Mouse (Mus musculus) 3134 (cell line): ENCODE measurements around the gene Wdsub1.

Source experiments
- DNase-seq: peaks from one replicate; pipeline ENCODE4 v3.0.0-alpha.2; 2011; ENCODE audit warnings: low spot score; ENCODE audit not compliant: insufficient read length; ENCODE audit errors: extremely low read depth

Wdsub1 gene

GRCm38 (mm10) chr2:59842556-59843008 lies 39.8 kb downstream of the Wdsub1 start:
- DNase-seq = no peak

DNA sequence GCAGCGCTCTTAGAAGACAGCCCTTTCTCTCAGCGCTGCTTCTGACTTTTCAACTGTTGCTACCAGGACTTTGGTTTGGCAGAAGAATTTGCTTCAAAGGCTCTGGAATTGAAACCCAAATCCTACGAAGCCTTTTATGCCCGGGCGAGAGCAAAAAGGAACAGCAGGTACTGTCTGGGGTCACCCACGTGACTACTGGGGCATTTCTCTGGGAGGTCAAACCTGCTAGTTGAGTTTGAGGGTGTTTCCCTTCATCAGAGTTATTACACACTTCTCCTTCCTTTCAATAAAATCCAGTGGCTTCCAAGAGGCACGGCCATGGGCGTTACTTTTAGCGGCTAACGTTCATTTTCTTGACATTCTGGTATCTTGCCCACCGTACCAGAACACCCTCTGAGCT lies 40.4 kb downstream of the Wdsub1 start:
- DNase-seq = no peak

- no peak for DNase-seq
These were observed 41.0 kb downstream of the Wdsub1 start for GRCm38 (mm10) chr2:59841189-59841939.

GRCm38 (mm10) chr2:59840191-59840590 lies 42.2 kb downstream of the Wdsub1 start:
- DNase-seq = no peak

DNA sequence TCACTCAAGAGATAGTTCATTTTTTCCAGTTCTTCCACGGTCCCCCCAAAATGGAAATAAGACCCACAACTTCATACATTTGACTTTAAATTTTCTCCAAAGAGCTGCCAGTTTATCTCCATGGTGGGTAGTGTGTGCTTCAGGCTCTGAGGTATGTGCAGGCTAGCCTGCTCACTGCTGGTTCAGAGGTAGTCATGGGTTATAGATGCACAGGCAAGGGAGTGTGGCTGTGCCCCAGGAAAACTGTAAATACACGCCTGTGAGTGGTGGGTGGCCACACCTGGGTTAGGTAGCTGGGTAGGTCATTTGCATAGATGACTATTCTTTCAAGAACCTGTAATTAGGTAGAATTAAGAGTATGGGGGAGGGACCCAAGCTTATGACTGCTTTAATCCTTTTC lies 42.6 kb downstream of the Wdsub1 start:
- DNase-seq = no peak

GRCm38 (mm10) chr2:59838825-59839224 lies 43.6 kb downstream of the Wdsub1 start:
- no peak for DNase-seq

- no peak for DNase-seq
These were observed 50.6 kb downstream of the Wdsub1 start for GRCm38 (mm10) chr2:59831831-59832230.

DNA sequence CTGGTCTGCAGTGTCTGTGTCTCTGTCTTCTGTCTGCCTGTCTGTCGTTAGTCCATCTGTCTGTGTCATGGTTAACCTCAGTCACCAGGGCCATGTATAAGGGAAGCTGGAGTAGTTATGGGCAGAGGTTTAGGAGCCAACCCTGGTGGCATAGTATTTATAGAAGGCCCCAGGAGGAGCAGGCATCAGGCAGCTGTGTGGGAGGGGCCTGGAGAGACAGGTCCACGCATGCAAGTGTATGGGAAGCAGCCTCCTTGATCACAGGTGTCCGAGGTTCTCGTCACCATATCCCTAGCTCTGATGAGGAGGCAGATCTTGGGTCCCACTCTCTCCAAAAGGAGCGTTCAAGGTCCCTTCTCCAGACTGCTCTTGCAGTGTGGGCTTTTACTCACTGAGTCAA lies 51.5 kb downstream of the Wdsub1 start:
- DNase-seq = no peak

DNA sequence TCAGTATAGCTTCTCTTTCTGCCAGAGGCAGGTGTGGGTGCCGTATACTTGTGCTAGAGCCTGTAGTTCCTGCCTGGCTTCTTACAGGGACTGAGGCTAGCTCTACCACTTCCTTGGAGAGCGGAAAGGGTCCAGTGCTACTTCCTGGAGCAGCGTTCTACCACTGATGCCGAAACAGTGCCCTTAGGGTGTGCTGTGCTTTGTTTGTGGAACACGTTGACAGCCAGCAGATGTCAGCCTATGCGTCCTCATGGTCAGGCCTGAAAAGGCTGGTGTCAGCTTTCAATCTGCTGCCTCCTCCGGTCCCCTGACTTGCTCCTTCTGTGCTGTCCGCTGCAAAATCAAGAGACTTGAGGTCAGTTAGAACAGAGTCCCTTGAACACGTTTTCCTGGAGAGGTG lies 52.2 kb downstream of the Wdsub1 start:
- no peak for DNase-seq

- no peak for DNase-seq
These were observed 52.7 kb downstream of the Wdsub1 start for GRCm38 (mm10) chr2:59829718-59830117.

GRCm38 (mm10) chr2:59828777-59829508 lies 53.4 kb downstream of the Wdsub1 start:
- DNase-seq = no peak

GRCm38 (mm10) chr2:59828103-59828655 lies 54.2 kb downstream of the Wdsub1 start:
- no peak for DNase-seq

DNA sequence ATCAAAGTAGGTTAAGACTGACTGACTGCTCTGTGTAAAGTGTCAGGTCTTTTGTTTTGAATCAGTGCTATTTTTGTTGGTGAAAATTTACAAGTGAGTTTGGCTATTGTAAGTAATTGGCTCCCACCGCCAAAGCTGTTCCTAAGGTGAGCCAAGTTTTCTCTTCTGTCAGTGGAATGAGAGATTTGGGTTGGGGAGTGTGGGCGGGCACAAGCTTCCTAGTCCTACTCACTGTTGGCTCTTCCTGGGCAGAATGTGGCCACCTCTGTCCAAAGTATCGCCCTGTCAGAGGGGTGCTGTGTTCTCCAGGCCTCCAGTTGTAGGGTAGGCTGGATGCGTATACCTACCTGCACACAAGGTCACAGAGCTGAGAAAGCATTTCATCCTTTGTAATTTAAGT lies 57.0 kb downstream of the Wdsub1 start:
- no peak for DNase-seq

- DNase-seq = peak; percentile 72
These were observed 58.1 kb downstream of the Wdsub1 start for GRCm38 (mm10) chr2:59824289-59824688.

GRCm38 (mm10) chr2:59821044-59821443 lies 61.3 kb downstream of the Wdsub1 start:
- no peak for DNase-seq

DNA sequence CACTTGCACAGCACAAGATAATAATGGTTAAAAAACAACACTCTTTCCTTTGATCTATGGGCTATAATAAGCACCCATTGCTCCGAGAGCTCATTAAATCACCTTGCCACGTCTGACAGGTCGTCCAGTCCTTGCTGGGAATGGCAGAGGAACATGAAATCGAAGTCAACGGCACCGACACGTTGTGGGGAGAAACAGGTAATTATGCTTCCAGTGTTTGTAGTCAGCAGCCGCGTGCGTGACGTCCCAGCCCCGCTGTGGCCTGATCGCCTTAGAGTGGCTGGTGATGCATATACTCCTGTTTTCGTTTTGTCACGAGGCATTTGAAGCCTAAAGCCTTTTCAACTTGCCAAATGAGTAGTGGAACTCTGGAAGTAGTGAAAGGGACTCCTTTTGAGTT lies 62.3 kb downstream of the Wdsub1 start:
- DNase-seq = no peak

- DNase-seq = no peak
These were observed 63.0 kb downstream of the Wdsub1 start for GRCm38 (mm10) chr2:59819415-59819814.

DNA sequence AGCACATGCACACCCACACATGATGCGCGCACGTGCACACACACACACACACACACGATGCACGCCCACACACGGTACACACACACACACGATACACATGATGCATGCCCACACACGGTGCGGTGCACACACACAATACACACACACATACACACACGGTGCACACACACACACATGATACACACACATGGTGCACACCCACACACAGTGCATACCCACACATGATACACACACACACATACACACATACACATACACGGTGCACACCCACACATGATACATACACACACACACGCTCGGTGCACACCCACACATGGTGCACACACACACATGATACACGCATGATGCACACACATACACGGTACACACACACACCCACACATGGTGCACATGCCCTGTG lies 63.7 kb downstream of the Wdsub1 start:
- no peak for DNase-seq

DNA sequence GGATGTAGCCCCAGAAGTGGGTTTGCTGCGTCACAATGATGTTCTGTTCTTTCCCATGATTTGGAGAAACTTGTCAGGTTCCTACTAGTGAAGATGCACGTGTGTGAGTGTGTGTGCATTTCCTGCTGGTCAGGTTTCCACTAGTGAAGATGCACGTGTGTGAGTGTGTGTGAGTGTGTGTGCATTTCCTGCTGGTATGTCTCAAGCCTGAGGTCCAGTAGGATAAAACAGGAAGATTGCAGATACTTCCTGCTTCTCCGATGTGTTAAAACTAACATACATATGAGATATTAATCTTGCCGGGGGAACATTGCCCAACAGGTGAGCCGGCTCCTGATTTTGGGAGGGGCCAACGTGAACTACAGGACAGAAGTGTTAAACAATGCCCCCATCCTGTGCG lies 67.4 kb downstream of the Wdsub1 start:
- no peak for DNase-seq

DNA sequence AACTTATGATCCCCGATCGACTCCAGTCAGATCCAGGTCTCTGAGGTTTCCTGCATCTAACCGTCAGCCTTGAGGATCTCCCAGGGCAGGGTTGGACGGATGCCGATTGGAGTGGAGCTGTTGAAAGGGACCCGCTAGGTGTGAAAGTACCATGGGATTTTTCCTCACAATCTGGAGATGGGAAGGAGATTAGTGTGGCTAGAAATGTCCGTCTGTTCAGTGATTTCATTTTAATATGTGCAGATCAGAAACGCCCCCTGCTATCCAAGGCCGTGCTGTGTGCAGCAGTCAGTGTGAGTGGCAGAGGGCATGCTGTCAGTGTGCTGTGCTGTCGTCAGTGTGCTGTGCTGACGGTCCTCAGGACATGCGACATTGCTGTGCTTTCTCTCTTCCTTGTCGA lies 68.9 kb downstream of the Wdsub1 start:
- no peak for DNase-seq

DNA sequence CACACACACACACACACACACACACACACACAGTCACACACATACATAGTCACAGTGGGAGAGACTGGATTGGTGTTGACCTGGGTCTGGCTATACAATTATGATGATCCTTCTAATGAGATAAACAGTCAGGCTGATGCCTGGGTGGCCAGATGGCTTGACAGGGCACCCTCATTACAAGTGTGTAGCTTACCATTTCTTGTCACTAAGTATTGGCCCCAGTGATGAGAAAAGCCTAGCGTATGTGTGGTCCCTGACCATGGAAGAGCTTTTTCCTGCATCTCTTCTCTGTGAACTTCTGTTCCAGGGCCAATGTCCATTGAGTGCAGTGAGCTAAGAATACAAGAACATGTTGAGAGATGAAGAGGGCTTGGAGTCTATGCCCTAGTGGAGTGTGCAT lies 69.8 kb downstream of the Wdsub1 start:
- DNase-seq = no peak

DNA sequence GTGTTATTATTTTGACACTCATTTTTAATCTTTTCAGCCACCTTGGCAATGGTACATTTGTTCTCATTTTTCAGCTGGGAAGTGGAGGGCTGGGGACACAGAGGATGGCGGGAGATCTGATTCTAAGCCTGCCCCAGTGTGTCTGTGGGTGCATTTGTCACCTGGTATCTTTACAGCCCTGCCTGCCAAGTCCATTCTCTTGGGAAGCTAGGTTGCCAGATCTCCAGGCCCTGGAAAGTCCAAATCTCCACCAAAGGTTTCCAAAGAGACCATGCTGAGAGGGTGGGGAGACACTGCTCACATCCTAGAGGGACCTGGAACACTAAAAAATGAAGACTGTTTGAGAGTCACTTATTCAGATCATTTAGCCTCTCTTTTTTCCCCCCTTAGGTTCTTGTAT lies 71.1 kb downstream of the Wdsub1 start:
- DNase-seq = no peak
